Mouse (Mus musculus): Measurements from ENCODE around the gene Gtpbp4. TPM values are rescaled to one million over a fixed set of nuclear protein-coding genes. Genes with fewer than 3 reads are reported as not detected.
"Not testable (repeated sequence)": the region's sequence is repeated elsewhere in the genome, so short reads cannot be mapped to it uniquely, and the experiment has no call there.

Gtpbp4 gene
- polyA plus RNA-seq, 2 experiments: 14.8 to 37.1 TPM

- H3K27ac ChIP-seq: no peak overlapping the region
- WGBS (ENCODE audit: insufficient replicate concordance): 75% methylated on average over 6 of the region's 6 CpGs
- TF ChIP-seq EP300 (IDR thresholded peaks at IDR 0.05; ENCODE audit: low read depth) (no peak), CTCF (IDR thresholded peaks at IDR 0.05; ENCODE audit: low read depth) (no peak)
- ATAC-seq (ENCODE audit: insufficient read depth) (no peak), DNase-seq (ENCODE audit: low read depth in 3 of 3, low spot score in 3 of 3) (no peak)
- H3K4me3 ChIP-seq (ENCODE audit: insufficient read depth in 1 of 2, low read depth in 2 of 2, low read length in 2 of 2): no peak overlapping the region
- H3K4me1 ChIP-seq (replicated peaks; ENCODE audit: control insufficient read depth in 2 of 2, insufficient read depth in 2 of 2, low read length in 1 of 2): peaks cover 14 to 16% of the 10 kb centered on the region in 2 experiments
- H3K36me3 ChIP-seq (replicated peaks; ENCODE audit: control insufficient read depth, insufficient read depth, low read depth): peaks cover 33% of the 10 kb centered on the region
- no peak overlapping the region for H3K9ac ChIP-seq (replicated peaks)
- no peaks in the 10 kb centered on the region for H3K9me3 ChIP-seq (ENCODE audit: control insufficient read depth, low read length)
- no peak overlapping the region for H3K4me2 ChIP-seq (ENCODE audit: low read depth)
- H3K27me3 ChIP-seq (ENCODE audit: control insufficient read depth, insufficient read depth, low read length): no peaks in the 10 kb centered on the region
Measured at GRCm38 (mm10) chr13:8992231-8992630, 3.7 kb downstream of the Gtpbp4 start.

GRCm38 (mm10) chr13:8972972-8973371 lies 22.9 kb downstream of the Gtpbp4 start:
- H3K27ac ChIP-seq: no peak overlapping the region

GRCm38 (mm10) chr13:8972369-8972768 lies 23.5 kb downstream of the Gtpbp4 start:
- ATAC-seq (ENCODE audit: insufficient read depth): no peak
- H3K4me2 ChIP-seq (ENCODE audit: low read depth): no peak overlapping the region
- no peak overlapping the region for H3K27ac ChIP-seq
- no peak overlapping the region for H3K4me3 ChIP-seq (ENCODE audit: insufficient read depth in 1 of 2, low read depth in 2 of 2, low read length in 2 of 2)
- no peaks in the 10 kb centered on the region for H3K9me3 ChIP-seq (ENCODE audit: control insufficient read depth, low read length)
- peaks cover 57% of the 10 kb centered on the region for H3K36me3 ChIP-seq (replicated peaks; ENCODE audit: control insufficient read depth, insufficient read depth, low read depth)
- no peaks in the 10 kb centered on the region for H3K27me3 ChIP-seq (ENCODE audit: control insufficient read depth, insufficient read depth, low read length)
- DNase-seq (ENCODE audit: low read depth in 3 of 3, low spot score in 3 of 3): no peak
- no peak overlapping the region for H3K9ac ChIP-seq (replicated peaks)
- no peaks in the 10 kb centered on the region for H3K4me1 ChIP-seq (replicated peaks; ENCODE audit: control insufficient read depth in 2 of 2, insufficient read depth in 2 of 2, low read length in 1 of 2)
- TF ChIP-seq CTCF (IDR thresholded peaks at IDR 0.05; ENCODE audit: low read depth) (0 out of 2 replicates have a peak, but pooled peaks have one; percentile 6), EP300 (IDR thresholded peaks at IDR 0.05; ENCODE audit: low read depth) (no peak)

More at GRCm38 (mm10) chr13:8972972-8973371, 22.9 kb downstream of the Gtpbp4 start:
- H3K9ac ChIP-seq (replicated peaks): no peak overlapping the region
- H3K4me2 ChIP-seq (ENCODE audit: low read depth): no peak overlapping the region
- H3K4me3 ChIP-seq (ENCODE audit: insufficient read depth in 1 of 2, low read depth in 2 of 2, low read length in 2 of 2): no peak overlapping the region
- WGBS (ENCODE audit: insufficient replicate concordance): 51% methylated on average over 3 of the region's 3 CpGs
- no peaks in the 10 kb centered on the region for H3K27me3 ChIP-seq (ENCODE audit: control insufficient read depth, insufficient read depth, low read length)
- DNase-seq (ENCODE audit: low read depth in 3 of 3, low spot score in 3 of 3): no peak
- no peaks in the 10 kb centered on the region for H3K9me3 ChIP-seq (ENCODE audit: control insufficient read depth, low read length)
- TF ChIP-seq EP300 (IDR thresholded peaks at IDR 0.05; ENCODE audit: low read depth) (no peak), CTCF (IDR thresholded peaks at IDR 0.05; ENCODE audit: low read depth) (no peak)
- peaks cover 61% of the 10 kb centered on the region for H3K36me3 ChIP-seq (replicated peaks; ENCODE audit: control insufficient read depth, insufficient read depth, low read depth)
- no peak for ATAC-seq (ENCODE audit: insufficient read depth)
- no peaks in the 10 kb centered on the region for H3K4me1 ChIP-seq (replicated peaks; ENCODE audit: control insufficient read depth in 2 of 2, insufficient read depth in 2 of 2, low read length in 1 of 2)

- no peak overlapping the region for H3K9ac ChIP-seq (replicated peaks)
- no peak for TF ChIP-seq CTCF (IDR thresholded peaks at IDR 0.05; ENCODE audit: low read depth)
- no peak for TF ChIP-seq EP300 (IDR thresholded peaks at IDR 0.05; ENCODE audit: low read depth)
- no peak overlapping the region for H3K4me2 ChIP-seq (ENCODE audit: low read depth)
- no peaks in the 10 kb centered on the region for H3K9me3 ChIP-seq (ENCODE audit: control insufficient read depth, low read length)
- H3K27me3 ChIP-seq (ENCODE audit: control insufficient read depth, insufficient read depth, low read length): no peaks in the 10 kb centered on the region
- H3K4me1 ChIP-seq (replicated peaks; ENCODE audit: control insufficient read depth in 2 of 2, insufficient read depth in 2 of 2, low read length in 1 of 2): peaks cover 0 to 8% of the 10 kb centered on the region in 2 experiments; a peak in 2 of 4 replicates
- ATAC-seq (ENCODE audit: insufficient read depth): no peak
- no peak overlapping the region for H3K4me3 ChIP-seq (ENCODE audit: insufficient read depth in 1 of 2, low read depth in 2 of 2, low read length in 2 of 2)
- H3K27ac ChIP-seq: no peak overlapping the region
- 50% methylated on average over 8 of the region's 8 CpGs for WGBS (ENCODE audit: insufficient replicate concordance)
- no peak for DNase-seq (ENCODE audit: low read depth in 3 of 3, low spot score in 3 of 3)
- H3K36me3 ChIP-seq (replicated peaks; ENCODE audit: control insufficient read depth, insufficient read depth, low read depth): peaks cover 14% of the 10 kb centered on the region
Measured at GRCm38 (mm10) chr13:8967742-8968141, 28.1 kb downstream of the Gtpbp4 start.

GRCm38 (mm10) chr13:8965224-8965623 lies 30.7 kb downstream of the Gtpbp4 start:
- Histone ChIP-seq H3K36me3 (replicated peaks; ENCODE audit: control insufficient read depth, insufficient read depth, low read depth) (peaks cover 3% of the 10 kb centered on the region; the same call in 1 of the 2 replicates), H3K4me1 (replicated peaks; ENCODE audit: control insufficient read depth in 2 of 2, insufficient read depth in 2 of 2, low read length in 1 of 2) (peaks cover 0 to 9% of the 10 kb centered on the region in 2 experiments; a peak in 2 of 4 replicates), H3K4me3 (ENCODE audit: insufficient read depth in 1 of 2, low read depth in 2 of 2, low read length in 2 of 2) (no peak overlapping the region), H3K27ac (no peak overlapping the region), H3K27me3 (ENCODE audit: control insufficient read depth, insufficient read depth, low read length) (no peaks in the 10 kb centered on the region), H3K4me2 (ENCODE audit: low read depth) (no peak overlapping the region), H3K9me3 (ENCODE audit: control insufficient read depth, low read length) (no peaks in the 10 kb centered on the region), H3K9ac (replicated peaks) (no peak overlapping the region)
- TF ChIP-seq CTCF (IDR thresholded peaks at IDR 0.05; ENCODE audit: low read depth): no peak
- TF ChIP-seq EP300 (IDR thresholded peaks at IDR 0.05; ENCODE audit: low read depth): no peak
- ATAC-seq (ENCODE audit: insufficient read depth) (peak; percentile 69; the same call in 1 of the 2 replicates), DNase-seq (ENCODE audit: low read depth in 3 of 3, low spot score in 3 of 3) (peak; percentile 12 to 56 (median 14))
- WGBS (ENCODE audit: insufficient replicate concordance): 21% methylated on average over 5 of the region's 5 CpGs

GRCm38 (mm10) chr13:8962266-8962665 lies 33.6 kb downstream of the Gtpbp4 start:
- not testable (repeated sequence) for H3K4me2 ChIP-seq (ENCODE audit: low read depth); H3K36me3 ChIP-seq (replicated peaks; ENCODE audit: control insufficient read depth, insufficient read depth, low read depth); ATAC-seq (ENCODE audit: insufficient read depth); H3K9me3 ChIP-seq (ENCODE audit: control insufficient read depth, low read length); H3K9ac ChIP-seq (replicated peaks); H3K27ac ChIP-seq; H3K27me3 ChIP-seq (ENCODE audit: control insufficient read depth, insufficient read depth, low read length); H3K4me3 ChIP-seq (ENCODE audit: insufficient read depth in 1 of 2, low read depth in 2 of 2, low read length in 2 of 2); DNase-seq (ENCODE audit: low read depth in 3 of 3, low spot score in 3 of 3)
- WGBS (ENCODE audit: insufficient replicate concordance): 43% methylated on average over 5 of the region's 5 CpGs
- peaks cover 0 to 15% of the 10 kb centered on the region in 2 experiments; a peak in 2 of 4 replicates for H3K4me1 ChIP-seq (replicated peaks; ENCODE audit: control insufficient read depth in 2 of 2, insufficient read depth in 2 of 2, low read length in 1 of 2)

GRCm38 (mm10) chr13:8961128-8961888 lies 34.6 kb downstream of the Gtpbp4 start:
- not testable (repeated sequence) for ATAC-seq (ENCODE audit: insufficient read depth); H3K9ac ChIP-seq (replicated peaks); H3K4me2 ChIP-seq (ENCODE audit: low read depth); DNase-seq (ENCODE audit: low read depth in 3 of 3, low spot score in 3 of 3); H3K27me3 ChIP-seq (ENCODE audit: control insufficient read depth, insufficient read depth, low read length); H3K27ac ChIP-seq; H3K4me3 ChIP-seq (ENCODE audit: insufficient read depth in 1 of 2, low read depth in 2 of 2, low read length in 2 of 2); H3K9me3 ChIP-seq (ENCODE audit: control insufficient read depth, low read length); H3K36me3 ChIP-seq (replicated peaks; ENCODE audit: control insufficient read depth, insufficient read depth, low read depth)
- H3K4me1 ChIP-seq (replicated peaks; ENCODE audit: control insufficient read depth in 2 of 2, insufficient read depth in 2 of 2, low read length in 1 of 2): peaks cover 0 to 13% of the 10 kb centered on the region in 2 experiments; a peak in 2 of 4 replicates
- 48% methylated on average over 3 of the region's 3 CpGs for WGBS (ENCODE audit: insufficient replicate concordance)
